Mouse (Mus musculus) heart, adult 11 months (tissue): ENCODE measurements around the gene Chrnb4.

Source experiments
- DNase-seq: peaks from one replicate; pipeline ENCODE4 v3.0.0; 2022

Gene Chrnb4

DNA sequence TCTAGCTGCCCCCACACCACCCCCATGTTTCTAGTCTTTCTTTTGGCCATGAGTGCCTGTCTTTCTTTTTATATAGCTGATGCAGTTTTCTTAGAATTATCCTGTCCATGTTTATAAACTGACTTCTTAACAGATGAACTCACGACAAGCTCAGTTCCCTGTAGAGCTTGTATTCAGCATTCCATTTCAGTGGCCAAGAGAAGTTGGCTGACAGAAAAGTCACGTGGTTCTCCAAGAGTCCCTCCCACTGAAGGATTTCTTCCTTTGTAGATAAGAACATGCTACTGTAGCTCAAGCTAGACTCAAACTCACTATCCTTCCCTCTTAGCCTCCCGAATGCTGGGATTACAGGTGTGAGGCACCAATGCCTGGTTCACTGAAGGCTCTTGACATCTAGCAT is 31.7 kb downstream of the Chrnb4 start:
- peak; percentile 18 for DNase-seq

DNA sequence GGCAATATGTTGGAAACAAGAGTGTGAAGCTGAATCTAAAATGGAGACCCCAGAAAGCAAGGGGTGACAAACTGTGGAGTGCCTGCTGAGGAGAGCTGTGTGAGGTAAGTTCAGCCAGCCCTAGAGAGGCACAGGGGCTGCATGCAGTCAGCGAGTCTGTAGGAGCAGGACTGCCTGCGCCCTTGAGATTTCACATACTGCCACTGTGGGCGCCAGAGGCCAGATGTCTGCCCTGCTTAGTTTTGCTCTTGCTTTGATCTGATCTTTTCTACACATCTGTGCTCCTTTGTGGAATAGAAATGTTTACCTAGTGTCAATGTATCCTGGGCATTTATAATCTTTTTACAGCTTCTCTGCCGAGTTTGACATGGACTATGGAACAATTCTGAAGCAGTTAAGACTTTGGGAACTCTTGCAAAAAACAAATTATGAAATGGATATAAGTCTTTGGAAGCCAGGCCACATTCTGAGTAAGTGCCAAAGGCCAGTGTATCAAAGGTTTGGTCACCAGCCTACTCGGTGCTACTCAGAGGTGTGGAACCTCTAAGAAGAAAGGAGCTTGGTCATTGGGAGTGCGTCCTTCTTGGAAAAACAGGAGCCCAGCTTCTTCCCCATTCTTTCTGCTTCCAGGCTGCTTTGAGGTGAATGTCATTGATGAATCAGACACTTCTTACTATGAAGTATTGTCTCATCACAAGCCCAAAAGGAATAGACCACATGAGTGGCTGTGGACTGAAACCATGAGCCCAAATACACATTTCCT is 37.8 kb downstream of the Chrnb4 start:
- peak; percentile 60 for DNase-seq

DNA sequence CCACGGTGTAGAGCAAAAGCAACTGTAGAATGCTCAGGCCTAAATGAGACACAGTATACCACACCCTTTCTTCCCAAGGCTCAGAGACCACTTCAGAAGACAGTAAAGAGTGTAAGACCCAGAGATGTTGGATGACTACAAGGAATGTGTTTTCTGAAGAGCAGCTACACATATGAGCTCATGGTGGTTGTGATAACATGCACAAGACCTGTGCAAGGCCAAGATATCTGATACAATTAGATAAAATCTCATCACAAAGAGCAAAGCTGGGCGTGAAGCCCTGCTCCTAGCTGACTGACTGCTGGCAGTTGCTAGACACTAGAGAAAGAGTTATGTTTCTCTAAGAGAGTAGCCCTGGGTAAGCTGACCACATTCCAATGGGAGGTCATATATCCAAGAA is 38.9 kb downstream of the Chrnb4 start:
- peak; percentile 53 for DNase-seq

DNA sequence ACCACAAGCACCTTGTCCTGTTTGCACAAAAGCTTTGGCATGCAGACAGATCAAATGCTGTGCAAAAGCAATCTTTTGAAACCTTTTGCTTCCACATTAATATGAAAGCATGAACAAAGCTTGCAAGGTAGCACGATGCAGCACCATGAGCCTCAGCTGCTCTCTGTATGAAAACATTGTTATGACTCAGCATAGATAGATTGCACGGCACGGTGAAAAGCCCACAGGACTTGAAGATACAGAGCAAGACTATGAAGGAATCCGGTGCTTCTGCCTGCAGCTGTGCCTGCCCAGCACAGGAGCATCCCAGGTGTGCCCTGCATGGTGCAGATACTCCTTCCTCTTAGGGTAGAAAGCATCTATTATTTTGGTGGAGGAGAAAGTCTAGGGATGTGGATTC is 45.0 kb downstream of the Chrnb4 start:
- DNase-seq: peak; percentile 55

DNA sequence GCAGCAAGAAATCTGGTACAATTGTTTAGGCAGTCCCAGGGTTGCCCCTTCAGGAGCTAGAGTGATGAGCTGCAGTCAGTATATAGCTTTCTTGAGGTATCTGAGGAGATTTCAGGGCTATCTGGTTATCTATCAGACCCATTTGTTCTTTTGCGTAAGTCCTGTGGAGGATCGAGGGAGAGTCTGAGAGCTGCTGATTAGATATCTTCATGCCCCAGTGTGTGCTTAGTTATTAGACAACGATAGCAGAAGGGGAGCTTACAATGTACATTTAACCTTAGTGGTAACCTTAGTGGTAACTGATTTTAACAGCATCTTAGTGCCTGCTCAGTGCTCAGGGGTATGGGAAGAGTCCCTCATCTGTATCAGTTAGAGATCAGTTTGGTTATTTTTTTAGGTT is 52.9 kb downstream of the Chrnb4 start:
- DNase-seq: peak; percentile 73

DNA sequence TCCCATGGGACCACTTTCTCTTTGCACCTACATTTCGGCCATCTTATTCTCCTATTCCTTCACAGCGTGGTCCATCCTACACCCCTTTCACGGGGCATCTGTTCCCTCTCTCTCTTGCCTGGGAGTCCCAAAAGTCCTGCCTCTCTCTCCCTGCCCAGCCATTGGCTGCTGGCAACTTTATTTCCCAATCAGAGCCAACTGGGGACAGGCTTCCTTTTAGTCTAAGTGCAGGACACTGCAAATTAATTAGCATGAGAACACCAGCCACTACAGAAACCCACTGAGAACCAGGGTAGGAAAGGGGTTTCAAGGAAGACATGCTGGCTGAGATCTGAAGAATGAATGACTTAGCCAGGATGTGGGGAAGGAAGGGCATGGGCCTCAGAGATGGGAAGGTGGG is 54.2 kb downstream of the Chrnb4 start:
- DNase-seq: no peak

DNA sequence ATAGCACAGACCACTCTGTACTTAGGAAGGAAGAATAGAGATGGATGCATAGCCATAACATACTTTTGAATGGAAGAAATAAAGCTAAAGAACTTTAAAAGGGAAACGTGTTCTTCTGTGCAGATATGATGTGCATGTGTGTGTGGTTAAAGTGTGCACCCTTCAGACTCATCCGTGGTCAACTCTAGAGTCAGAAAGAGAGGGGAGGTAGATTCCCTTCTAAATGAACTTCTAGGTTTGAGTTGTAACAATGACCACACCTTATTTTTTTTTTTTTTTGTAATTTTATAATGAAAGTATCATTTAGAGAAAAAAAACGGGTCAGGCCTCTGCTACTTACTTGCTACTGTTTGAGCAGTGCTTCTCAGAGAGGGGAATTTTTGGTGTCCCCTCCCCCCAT is 58.2 kb downstream of the Chrnb4 start:
- no peak for DNase-seq

DNA sequence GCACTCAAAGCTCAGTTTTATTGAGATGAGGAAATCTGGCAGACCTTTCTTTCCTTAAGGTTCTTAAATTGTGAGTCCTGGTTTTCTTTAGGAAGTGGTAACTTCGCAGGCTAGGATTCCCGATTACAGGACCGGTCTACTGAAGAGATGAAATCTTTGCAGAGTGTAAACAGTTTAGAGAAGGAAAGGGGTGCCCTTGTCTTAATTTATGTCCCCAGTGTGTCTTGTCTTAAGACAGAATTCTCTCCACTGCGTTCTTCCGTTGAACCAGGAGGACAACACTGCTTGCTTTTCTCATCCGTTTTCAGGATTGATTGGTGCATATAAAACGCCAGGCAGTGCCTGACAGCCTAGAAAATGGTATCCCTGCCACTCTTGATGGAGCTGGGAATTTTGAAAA is 66.2 kb downstream of the Chrnb4 start:
- DNase-seq: peak; percentile 37

DNA sequence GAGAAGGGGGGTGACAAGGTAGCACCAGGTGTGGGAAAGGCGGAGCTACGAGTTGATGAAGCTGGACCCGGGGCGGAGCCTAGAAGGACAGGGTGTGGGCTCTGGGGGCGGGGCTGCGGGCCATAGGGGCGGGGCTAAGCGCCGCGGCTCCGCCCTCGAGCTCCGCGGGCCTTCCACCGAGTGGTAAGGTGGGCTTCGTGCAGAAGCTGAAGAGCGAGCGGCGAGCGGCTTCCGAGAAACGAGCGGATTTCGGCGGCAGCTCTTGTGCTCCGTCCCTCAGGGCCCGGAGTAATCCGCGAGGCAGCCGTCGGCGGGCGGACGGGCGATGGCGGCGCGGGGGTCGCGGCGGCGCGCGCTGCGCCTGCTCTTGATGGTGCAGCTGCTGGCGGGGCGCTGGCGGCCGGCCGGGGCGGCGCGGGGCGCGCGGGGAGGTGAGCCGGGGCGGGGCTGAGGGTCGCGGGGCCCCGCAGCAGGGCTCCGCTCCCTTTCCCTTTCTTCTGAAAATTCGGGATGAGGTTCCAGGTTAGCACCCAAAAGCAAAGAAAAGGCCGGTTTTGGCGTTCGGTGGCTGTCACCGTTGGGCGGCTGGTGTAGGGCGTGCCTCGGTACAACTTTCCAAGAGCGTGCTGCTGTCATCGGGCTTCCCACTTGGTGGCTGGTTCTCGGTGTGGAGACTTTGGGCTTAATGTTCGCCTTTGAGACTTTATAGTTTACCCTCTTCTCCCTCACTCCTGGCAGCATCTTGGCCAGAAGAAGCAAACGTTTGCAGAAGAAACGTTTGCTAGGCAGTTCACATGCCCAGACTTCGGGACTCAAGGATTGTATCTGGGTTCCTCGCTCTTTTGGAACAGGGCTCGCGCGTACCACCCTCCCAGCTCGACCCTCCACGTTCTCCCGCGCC is 67.0 kb downstream of the Chrnb4 start:
- DNase-seq: peak; percentile 73

DNA sequence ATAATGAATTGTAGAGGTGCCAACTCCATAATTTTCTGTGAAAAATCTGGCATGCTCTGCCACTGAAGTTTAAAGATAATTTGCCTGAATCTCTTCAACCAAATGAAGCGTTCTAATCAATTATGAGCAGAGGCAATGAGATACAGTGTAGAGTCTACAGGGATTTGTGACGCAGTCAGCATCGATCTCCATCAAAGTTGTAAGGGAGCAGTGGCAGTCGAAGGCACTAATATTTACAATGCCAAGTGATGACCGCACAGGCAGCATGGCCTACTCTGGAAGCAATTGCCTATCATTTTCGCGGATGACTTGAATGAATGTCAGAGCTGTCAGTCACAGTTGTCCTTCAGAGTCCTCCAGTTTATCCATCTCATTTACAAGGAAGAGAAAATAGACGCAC is 67.9 kb downstream of the Chrnb4 start, which contains the start of gene Chrna5:
Chrna5 (plus strand) TSS at position 207 of the 400 bp plus-strand sequence.
- DNase-seq: peak; percentile 41
